Mouse (Mus musculus) forebrain, embryonic 13.5 days (tissue): Measurements from ENCODE around the gene Chrm2. TPM values are rescaled to one million over a fixed set of nuclear protein-coding genes. Genes with fewer than 3 reads are reported as not detected.
A peak's percentile ranks its signal among the peaks of the same experiment; 100 is the strongest.

Experiments
- ATAC-seq: fragments of 200-750 bp; cut with Nextera tagmentation; 2 replicates; pipeline ENCODE4 v1.8.0; 2017
- H3K27ac ChIP-seq: fragments of 300-500 bp; sonication (generic); 2 replicates; pipeline ENCODE4 v1.5.1; 2015; ENCODE audit warnings: inconsistent platforms, mild to moderate bottlenecking, moderate library complexity
- H3K27me3 ChIP-seq: fragments of 300-500 bp; sonication (generic); 2 replicates; pipeline ENCODE4 v1.6.1; 2015; ENCODE audit warnings: mild to moderate bottlenecking, inconsistent platforms
- H3K36me3 ChIP-seq: fragments of 300-500 bp; sonication (generic); 2 replicates; pipeline ENCODE4 v1.6.1; 2015; ENCODE audit warnings: mild to moderate bottlenecking, inconsistent platforms; ENCODE audit not compliant: poor library complexity, severe bottlenecking
- H3K4me1 ChIP-seq: fragments of 300-500 bp; sonication (generic); 2 replicates; pipeline ENCODE4 v1.6.1; 2015; ENCODE audit warnings: inconsistent platforms
- H3K4me2 ChIP-seq: fragments of 300-500 bp; sonication (generic); 2 replicates; pipeline ENCODE4 v1.6.1; 2015; ENCODE audit warnings: inconsistent platforms, mild to moderate bottlenecking, moderate library complexity
- H3K4me3 ChIP-seq: fragments of 300-500 bp; sonication (generic); 2 replicates; pipeline ENCODE4 v1.5.1; 2015; ENCODE audit warnings: mild to moderate bottlenecking, inconsistent platforms
- H3K9ac ChIP-seq: fragments of 300-500 bp; sonication (generic); 2 replicates; pipeline ENCODE4 v1.6.1; 2015; ENCODE audit warnings: mild to moderate bottlenecking, inconsistent platforms
- H3K9me3 ChIP-seq: fragments of 300-500 bp; sonication (generic); replicated peaks from 2 replicates; pipeline ENCODE4 v1.6.1; 2016; ENCODE audit warnings: inconsistent platforms
- WGBS: fragments of 180-500 bp; shearing (Covaris S2); methylation state at CpG from one replicate; pipeline ENCODE4 v1.1.7; 2015; 5-methylcytosine and 5-hydroxymethylcytosine counted together
- microRNA counts: library from miRNA; unstranded; fragments of <30 nt; microRNA quantifications from one replicate; lab custom pipeline; 2016
- microRNA-seq: library from miRNA; unstranded; fragments of <30 nt; microRNA quantifications from one replicate; pipeline ENCODE4, GENCODE M21; 2016
- polyA plus RNA-seq: library from polyadenylated mRNA; unstranded; fragments of >200 nt; fragmentation: Nextera tagmentation; extraction: Ambion mirVana; gene quantifications from 2 replicates; pipeline ENCODE4 v1.2.1, GENCODE M21; 2015

The Chrm2 gene
- polyA plus RNA-seq, 1 experiment from 2014 or later = 1.3 TPM

DNA sequence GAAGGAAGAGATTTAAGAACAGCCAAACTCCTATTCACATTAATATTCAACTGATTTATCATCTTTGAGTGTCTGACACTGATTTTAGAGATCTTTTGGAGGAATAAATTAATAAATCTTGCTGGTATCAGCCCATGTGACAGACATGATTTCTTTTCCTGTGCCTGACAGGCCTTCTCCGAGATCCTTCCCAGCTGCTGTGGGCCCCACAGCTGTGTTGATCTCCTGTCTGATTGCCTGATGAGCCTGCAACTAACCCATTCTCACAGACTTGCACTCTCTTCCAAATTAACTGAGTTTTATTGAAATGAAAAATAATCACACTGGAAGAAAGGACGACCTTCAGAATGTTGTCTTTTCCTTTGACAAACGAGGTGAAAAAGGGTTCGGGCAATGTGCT, 140.6 kb downstream of the Chrm2 start:
- no peaks in the 10 kb centered on the region for H3K4me1 ChIP-seq
- H3K9ac ChIP-seq = no peak overlapping the region
- no peak overlapping the region for H3K27ac ChIP-seq
- H3K4me2 ChIP-seq = no peak overlapping the region
- H3K36me3 ChIP-seq = no peaks in the 10 kb centered on the region
- no peaks in the 10 kb centered on the region for H3K27me3 ChIP-seq
- no peak overlapping the region for H3K4me3 ChIP-seq
- ATAC-seq = no peak
- no peaks in the 10 kb centered on the region for H3K9me3 ChIP-seq
- WGBS = 73% methylated on average over 4 of the region's 4 CpGs

DNA sequence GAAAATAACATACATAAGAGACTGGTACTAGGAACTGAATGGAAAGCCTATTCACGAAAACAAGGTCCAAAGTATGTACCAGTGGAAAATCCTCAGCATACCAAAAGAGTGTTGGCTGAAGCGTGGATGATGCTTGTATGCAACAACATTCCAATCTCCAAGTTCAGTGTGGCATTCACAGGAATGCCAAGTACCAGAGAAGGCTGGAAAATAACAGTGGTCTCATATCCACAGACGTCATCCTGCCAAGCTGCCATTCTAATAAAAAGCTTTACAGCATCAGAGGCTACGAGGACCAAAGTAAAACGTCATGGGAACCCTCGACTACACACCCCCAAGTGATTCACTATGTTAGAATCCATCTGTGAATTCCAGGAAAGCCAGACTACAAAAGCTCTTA, 153.4 kb downstream of the Chrm2 start:
- Histone ChIP-seq H3K9ac (no peak overlapping the region), H3K36me3 (no peaks in the 10 kb centered on the region), H3K27ac (no peak overlapping the region), H3K4me3 (no peak overlapping the region), H3K4me2 (no peak overlapping the region), H3K4me1 (no peaks in the 10 kb centered on the region), H3K9me3 (no peaks in the 10 kb centered on the region), H3K27me3 (no peaks in the 10 kb centered on the region)
- WGBS = 89% methylated on average over 6 of the region's 6 CpGs
- ATAC-seq = no peak

- no peak for ATAC-seq
- 60% methylated on average over 2 of the region's 2 CpGs for WGBS
- peaks cover 7% of the 10 kb centered on the region; the same call in 1 of the 2 replicates for H3K4me1 ChIP-seq
- no peak overlapping the region for H3K4me2 ChIP-seq
- H3K27me3 ChIP-seq = no peaks in the 10 kb centered on the region
- no peak overlapping the region for H3K27ac ChIP-seq
- H3K9ac ChIP-seq = no peak overlapping the region
- H3K9me3 ChIP-seq = peaks cover 2% of the 10 kb centered on the region; the same call in 1 of the 2 replicates
- no peaks in the 10 kb centered on the region for H3K36me3 ChIP-seq
- no peak overlapping the region for H3K4me3 ChIP-seq
These were observed 179.0 kb downstream of the Chrm2 start for GRCm38 (mm10) chr6:36566886-36567285.

MicroRNA genes within 50 kb of the gene (microRNA counts, 519-probe panel; counts per million panel counts)
- 177 counts per million, percentile 53 among the panel's probes with 10 or more counts for microRNA mmu-miR-490 (lab: Ali Mortazavi, UCI)

Small RNA genes lying within 50 kb of the gene (microRNA-seq; reads per million reads assigned to microRNA genes)
- gene Mir490 = 15.3 reads per million, percentile 28 among the genes with 10 or more reads in this experiment
